Mouse (Mus musculus): ENCODE results near the gene Dnaja1.

Gene Dnaja1

GRCm38 (mm10) chr4:40722011-40722666 is at the start of gene Dnaja1:
Dnaja1 (plus strand) TSS chr4:40722150.
- DNase-seq: peak; percentile 99

- no peak for DNase-seq
Observed at GRCm38 (mm10) chr4:40673526-40673925, 48.4 kb upstream of the Dnaja1 start.

DNA sequence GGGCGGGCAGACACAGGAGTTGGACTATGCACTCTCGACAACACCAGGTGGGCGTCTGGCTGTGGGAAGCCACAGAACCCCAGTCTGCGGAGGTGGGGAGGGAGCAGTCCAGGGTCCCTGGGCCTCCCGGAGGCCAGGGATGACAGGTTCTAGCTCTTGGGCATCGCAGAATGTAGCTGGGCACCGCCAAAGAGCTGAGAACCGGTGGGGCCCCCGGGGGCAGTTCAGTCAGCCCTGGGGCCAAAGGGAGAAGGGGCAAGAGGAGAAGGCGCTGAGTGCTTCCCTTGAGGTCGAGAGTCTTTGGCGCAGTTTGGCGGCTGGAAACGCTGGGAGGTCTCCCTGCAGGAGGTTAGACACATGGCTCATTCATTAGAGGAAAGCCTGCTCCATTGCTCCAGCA is 45.6 kb upstream of the Dnaja1 start:
- DNase-seq: no peak

DNA sequence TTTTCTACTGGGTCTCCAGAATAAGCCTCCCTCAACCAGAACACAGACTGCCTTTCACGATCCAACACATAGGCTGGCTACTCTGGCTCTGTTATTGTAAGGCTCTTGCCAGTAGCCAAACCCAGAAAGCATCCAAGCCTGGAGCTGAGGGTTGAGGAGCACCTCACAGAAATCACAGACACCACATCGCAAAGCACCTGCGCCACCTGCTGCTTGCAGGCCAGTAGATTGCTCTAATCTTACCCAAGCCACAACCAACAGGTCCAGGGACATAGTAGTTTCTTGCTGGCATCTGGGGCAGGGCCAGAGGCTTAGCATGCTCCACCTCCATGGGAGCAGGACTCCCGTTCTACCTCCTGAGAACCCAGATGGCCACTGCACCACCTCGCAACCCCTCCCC is 44.8 kb upstream of the Dnaja1 start:
- DNase-seq: peak; percentile 48 to 53

DNA sequence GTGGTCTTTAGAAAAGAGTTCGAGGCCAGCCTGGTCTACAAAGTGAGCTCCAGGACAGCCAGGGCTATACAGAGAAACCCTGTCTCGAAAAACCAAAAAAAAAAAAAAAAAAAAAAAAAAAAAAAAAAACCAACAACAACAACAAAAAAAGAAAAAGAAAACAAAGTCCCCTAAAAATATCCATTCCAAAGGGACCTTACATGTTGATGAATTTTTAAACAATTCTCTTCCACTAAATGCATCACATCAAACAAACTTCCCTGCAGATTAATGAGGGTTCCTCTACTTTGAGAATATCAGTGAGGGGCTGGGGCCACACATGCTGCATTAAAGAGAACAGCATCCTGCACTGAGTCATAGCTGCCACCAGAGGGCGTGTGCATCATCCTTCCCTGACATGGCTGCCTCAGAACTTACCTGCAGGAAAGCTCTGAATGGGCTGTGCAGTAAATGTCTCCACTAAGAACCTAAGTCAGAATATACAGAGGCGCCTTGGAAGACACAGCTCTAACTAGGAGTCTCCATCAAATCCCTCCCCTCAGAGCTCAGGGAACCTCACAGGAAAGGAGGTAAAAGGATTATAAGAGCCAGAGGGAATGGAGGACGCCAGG is 41.6 kb upstream of the Dnaja1 start:
- peak; percentile 50 to 56 for DNase-seq

DNA sequence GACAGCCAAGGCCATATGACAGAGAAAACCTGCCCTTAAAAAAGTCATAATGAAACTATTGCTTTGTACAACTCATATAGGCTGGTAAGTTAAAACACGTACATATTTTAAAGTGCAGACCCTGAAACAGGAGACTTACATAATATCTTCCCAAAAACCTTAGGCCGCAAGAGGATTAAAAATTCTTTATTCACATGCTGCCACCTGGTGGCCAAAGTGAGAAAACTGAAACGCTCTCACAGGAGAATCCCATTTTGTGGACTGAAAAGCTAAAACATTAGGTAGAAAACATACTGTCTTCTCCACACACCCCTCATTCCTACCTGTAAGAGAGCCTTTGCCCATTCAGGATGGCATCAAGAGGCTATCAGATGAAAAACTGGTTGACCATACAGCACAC is 40.0 kb upstream of the Dnaja1 start:
- DNase-seq: peak; percentile 81 to 85

DNA sequence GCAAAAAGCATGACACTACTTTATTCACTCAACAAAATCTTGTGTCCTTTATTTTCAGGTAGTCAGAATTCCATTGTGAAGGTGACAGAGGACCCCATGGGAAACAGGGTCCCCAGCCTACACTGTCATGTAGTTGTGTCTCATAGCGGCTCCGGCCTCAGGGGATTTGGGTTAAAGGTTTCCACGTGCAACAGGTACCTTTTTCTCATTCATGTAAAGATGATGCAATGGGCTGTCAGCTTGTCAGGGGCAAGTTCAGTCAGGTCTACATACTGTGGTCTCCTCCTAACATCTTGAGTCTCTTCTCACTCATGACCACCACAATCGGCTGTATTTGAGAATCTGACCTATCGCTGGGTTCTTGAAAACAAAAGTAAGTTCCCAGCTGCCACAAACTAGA is 39.6 kb upstream of the Dnaja1 start:
- DNase-seq: no peak

DNA sequence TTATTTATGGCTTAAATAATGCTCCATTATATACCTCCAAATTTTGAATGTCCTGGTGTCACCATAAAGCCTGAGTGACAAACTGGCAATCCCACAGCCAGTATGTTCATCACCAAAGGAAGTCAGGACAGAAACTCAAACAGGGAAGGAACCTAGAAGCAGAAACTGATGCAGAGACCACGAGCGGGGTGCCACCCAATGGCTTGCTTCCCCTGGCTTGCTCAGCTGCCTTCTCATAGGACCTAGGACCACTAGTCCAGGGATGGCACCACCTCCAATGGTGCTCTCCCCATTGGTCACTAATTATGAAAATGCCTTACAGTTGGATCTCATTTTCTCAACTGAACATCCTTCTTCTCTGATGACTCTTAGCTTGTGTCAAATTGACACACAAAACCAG is 38.6 kb upstream of the Dnaja1 start:
- no peak for DNase-seq

GRCm38 (mm10) chr4:40691100-40691499 is 30.9 kb upstream of the Dnaja1 start:
- no peak for DNase-seq

GRCm38 (mm10) chr4:40697059-40697458 is 24.9 kb upstream of the Dnaja1 start:
- no peak for DNase-seq

DNA sequence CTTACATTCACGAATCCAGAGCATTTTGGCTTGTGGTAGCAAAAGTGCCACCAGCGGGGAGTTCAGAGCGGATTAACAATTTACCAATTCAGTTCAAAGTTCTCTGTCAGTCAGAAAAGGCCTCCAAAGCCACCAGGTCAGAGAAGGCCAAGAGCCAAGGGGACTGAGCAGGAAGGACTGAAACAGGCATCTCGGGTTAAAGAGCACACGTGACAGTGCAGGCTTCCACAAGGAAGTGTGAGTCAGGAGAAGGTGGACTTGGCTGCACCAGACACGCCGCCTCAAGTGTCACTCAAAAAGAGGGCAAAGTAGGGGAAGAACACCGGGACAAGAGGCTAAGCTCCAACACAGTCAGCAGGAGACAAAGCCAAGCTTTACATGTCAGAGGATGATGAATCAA is 21.7 kb upstream of the Dnaja1 start:
- no peak for DNase-seq

DNA sequence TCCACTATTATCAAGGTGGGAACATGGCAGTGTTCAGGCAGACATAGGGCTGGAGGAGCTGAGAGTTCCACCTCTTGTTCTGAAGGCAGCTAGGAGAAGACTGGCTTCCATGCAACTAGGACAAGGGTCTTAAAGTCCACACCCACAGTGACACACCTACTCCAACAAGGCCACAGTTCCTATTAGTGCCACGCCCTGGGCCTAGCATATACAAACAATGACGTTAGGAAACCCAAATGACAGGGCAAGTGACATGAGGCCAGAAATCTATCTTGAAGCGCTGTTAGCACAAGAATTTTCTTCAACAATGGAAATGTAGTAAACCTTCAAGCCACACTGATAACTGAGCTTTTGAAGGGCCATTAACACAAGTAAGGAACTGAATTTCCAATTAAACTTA is 20.2 kb upstream of the Dnaja1 start:
- DNase-seq: no peak

DNA sequence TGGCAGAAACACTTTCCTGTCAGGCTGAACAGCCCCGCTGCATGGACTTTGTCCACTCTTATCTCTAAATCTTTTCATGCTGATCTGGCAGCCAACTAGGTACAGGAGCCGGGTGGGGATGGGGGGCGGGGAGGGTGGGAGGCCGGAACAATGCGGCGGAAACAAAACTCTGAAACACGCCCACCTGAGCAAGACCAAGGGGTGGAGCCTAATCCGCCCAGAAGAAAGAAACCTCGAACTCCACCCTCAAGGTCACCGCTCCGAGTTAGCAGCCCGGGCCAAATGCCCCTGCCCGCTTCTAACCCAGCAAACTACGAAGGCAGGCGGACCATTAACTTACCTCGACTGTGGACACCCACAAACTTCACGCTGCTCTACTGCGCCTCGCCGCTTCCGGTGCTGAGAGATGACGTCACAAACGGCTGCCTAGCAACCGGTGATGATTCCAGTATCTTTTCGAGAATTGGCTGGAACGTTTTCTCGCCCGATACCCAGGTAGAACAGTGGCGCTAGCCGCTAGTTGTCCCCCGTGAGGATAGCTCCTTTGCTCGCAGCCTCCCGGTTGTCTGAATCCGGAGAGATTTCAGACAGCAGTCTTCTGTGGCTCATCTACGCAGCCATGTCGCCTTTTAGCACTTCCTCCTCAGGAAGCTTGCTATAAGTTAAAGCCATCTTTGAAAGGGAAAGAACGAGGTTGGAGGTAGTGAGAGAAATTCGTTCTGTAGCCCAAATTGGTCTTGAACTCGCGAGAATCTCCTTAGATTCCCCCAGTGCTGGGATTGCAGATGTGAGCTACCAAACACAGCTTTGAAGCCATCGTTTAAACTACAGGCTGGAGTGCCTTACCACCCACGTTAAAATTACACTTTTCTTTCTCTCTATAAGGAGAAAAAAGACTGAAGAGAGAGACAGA is 18.9 kb upstream of the Dnaja1 start, which contains the start of gene Aptx:
Gene Aptx (minus strand): TSS at position 398 of the 913 bp plus-strand sequence.
- peak; percentile 96 to 98 for DNase-seq

- peak; percentile 21 to 34 for DNase-seq
Observed at GRCm38 (mm10) chr4:40703710-40704275, 18.2 kb upstream of the Dnaja1 start.

- no peak for DNase-seq
Observed at GRCm38 (mm10) chr4:40717141-40717540, 4.8 kb upstream of the Dnaja1 start.

GRCm38 (mm10) chr4:40720910-40721309 is 1.0 kb upstream of the Dnaja1 start:
- no peak for DNase-seq

- DNase-seq: peak; percentile 87 to 91
Observed at GRCm38 (mm10) chr4:40722687-40723460, 924 bp downstream of the Dnaja1 start.

- no peak for DNase-seq
Observed at GRCm38 (mm10) chr4:40725141-40725540, 3.2 kb downstream of the Dnaja1 start.

GRCm38 (mm10) chr4:40725554-40725953 is 3.6 kb downstream of the Dnaja1 start:
- no peak for DNase-seq

- no peak for DNase-seq
Observed at GRCm38 (mm10) chr4:40727247-40727646, 5.3 kb downstream of the Dnaja1 start.

DNA sequence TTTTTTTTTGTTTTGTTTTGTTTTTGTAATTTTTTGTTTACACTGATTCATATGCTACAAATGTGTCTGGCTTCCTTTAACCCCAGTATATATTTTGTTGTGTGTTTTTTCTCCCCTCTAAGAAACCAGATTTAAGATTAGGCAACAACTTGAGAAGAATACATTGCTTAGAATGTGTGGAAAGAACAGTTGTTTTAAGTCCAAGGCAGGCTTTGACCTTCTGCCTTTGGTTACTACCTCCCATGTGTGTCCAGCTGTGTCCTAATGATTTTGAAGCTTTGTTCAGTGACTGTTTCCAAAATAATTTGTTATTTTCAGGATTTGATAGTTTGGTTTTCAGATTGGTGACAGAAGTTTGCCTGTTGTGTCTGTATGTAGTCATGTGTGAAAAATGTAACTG is 9.3 kb downstream of the Dnaja1 start:
- no peak for DNase-seq

DNA sequence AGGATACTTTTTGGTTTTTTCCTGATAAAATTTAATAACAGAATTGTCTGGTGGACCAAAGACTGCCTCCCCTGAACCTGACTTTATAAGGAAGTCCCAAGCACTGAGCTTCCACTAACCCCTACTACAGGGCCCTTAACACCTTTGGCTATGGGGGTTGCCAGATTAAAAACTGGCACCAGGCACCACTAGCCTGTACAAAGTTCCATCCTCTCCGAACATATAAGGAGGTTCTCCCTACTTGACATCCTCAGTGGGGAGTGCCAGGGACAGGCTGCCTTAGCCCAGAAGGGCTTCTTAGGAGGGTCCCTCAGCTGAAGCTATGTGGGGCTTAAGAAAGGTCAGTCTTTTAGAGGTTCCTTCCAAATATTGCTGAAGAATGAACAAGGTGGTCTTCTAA is 13.4 kb downstream of the Dnaja1 start:
- no peak for DNase-seq

All from cerebellum, postnatal 14 days (tissue).